Mouse (Mus musculus) embryonic fibroblast, embryonic 13.5 days (primary cell): Measurements from ENCODE around the gene Cables2.

Experiments used
- CTCF ChIP-seq: IDR thresholded peaks from 2 replicates; pipeline ENCODE4 v1.5.1; 2011; ENCODE audit warnings: mild to moderate bottlenecking, control low read depth, low read length, moderate library complexity, borderline replicate concordance; ENCODE audit not compliant: insufficient read depth
- POLR2A ChIP-seq: IDR thresholded peaks from 2 replicates; pipeline ENCODE4 v1.6.1; 2011; ENCODE audit warnings: low read depth, mild to moderate bottlenecking, control low read depth, low read length, moderate library complexity

- TF ChIP-seq CTCF (no peak), POLR2A (no peak)
Observed at GRCm38 (mm10) chr2:180272884-180273321, 393 bp downstream of the Cables2 start.
